Mouse (Mus musculus) midbrain, embryonic 15.5 days (tissue): ENCODE data around the gene Colq. TPM values are rescaled to one million over a fixed set of nuclear protein-coding genes. Genes with fewer than 3 reads are reported as not detected.

Experiments used
- ATAC-seq: fragments of 200-750 bp; cut with Nextera tagmentation; replicated peaks from 2 replicates; pipeline ENCODE4 v1.8.0; 2017; ENCODE audit warnings: moderate TSS enrichment
- H3K27ac ChIP-seq: fragments of 300-500 bp; sonication (generic); 2 replicates; pipeline ENCODE4 v1.5.1; 2015; ENCODE audit warnings: mild to moderate bottlenecking, inconsistent platforms
- H3K27me3 ChIP-seq: fragments of 300-500 bp; sonication (generic); replicated peaks from 2 replicates; pipeline ENCODE4 v1.6.1; 2015; ENCODE audit warnings: inconsistent platforms
- H3K36me3 ChIP-seq: fragments of 300-500 bp; sonication (generic); replicated peaks from 2 replicates; pipeline ENCODE4 v1.6.1; 2015; ENCODE audit warnings: inconsistent platforms
- H3K4me1 ChIP-seq: fragments of 300-500 bp; sonication (generic); 2 replicates; pipeline ENCODE4 v1.6.1; 2015; ENCODE audit warnings: inconsistent platforms
- H3K4me2 ChIP-seq: fragments of 300-500 bp; sonication (generic); 2 replicates; pipeline ENCODE4 v1.6.1; 2015; ENCODE audit warnings: inconsistent platforms, mild to moderate bottlenecking, moderate library complexity
- H3K4me3 ChIP-seq: fragments of 300-500 bp; sonication (generic); 2 replicates; pipeline ENCODE4 v1.5.1; 2015; ENCODE audit warnings: mild to moderate bottlenecking, inconsistent platforms
- H3K9ac ChIP-seq: fragments of 300-500 bp; sonication (generic); 2 replicates; pipeline ENCODE4 v1.6.1; 2015; ENCODE audit warnings: mild to moderate bottlenecking, inconsistent platforms
- H3K9me3 ChIP-seq: fragments of 300-500 bp; sonication (generic); 2 replicates; pipeline ENCODE4 v1.6.1; 2016; ENCODE audit warnings: inconsistent platforms
- WGBS: fragments of 180-500 bp; shearing (Covaris S2); methylation state at CpG from one replicate; pipeline ENCODE4 v1.1.7; 2015; ENCODE audit warnings: mixed read lengths; 5-methylcytosine and 5-hydroxymethylcytosine counted together
- polyA plus RNA-seq: library from polyadenylated mRNA; unstranded; fragments of >200 nt; fragmentation: Nextera tagmentation; extraction: Ambion mirVana; gene quantifications from 2 replicates; pipeline ENCODE4 v1.2.1, GENCODE M21; 2015

The Colq gene
- polyA plus RNA-seq, 1 experiment from 2014 or later, result not detected

DNA sequence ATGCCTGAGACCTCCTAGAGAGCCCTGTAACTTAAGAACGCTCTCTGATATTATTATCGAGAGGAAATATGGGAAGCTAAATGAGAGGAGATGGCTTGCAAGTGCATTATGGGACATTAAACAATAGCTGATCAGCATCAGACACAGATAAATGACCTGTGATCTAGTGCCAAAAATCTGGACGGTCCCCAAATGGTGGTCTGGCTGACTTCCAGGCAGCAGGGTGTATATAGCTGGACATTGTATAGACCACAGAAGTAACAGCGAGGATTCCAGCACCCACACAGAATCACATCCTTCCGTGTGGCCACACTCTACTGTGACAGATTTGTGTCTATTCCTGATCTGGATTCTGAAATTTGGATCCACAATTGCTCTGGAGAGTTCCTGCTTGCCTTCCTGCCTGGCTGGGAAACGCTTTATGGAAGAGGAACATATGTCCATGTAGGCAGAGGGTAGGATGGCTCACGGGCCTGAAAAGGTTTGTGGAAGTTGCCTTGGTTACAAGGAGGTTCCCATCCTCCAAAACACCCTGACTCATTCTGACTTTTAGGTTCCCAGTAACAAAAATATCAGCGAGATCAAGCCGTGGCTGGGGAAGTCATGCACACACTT lies 18.5 kb downstream of the Colq start:
- H3K4me1 ChIP-seq, result no peaks in the 10 kb centered on the region
- WGBS, result 82% methylated on average over 9 of the region's 9 CpGs
- no peak overlapping the region for H3K4me2 ChIP-seq
- H3K27ac ChIP-seq, result no peak overlapping the region
- H3K4me3 ChIP-seq, result no peak overlapping the region
- no peak overlapping the region for H3K9ac ChIP-seq
- no peak for ATAC-seq
- H3K36me3 ChIP-seq, result no peaks in the 10 kb centered on the region
- H3K9me3 ChIP-seq, result no peaks in the 10 kb centered on the region
- no peaks in the 10 kb centered on the region for H3K27me3 ChIP-seq

DNA sequence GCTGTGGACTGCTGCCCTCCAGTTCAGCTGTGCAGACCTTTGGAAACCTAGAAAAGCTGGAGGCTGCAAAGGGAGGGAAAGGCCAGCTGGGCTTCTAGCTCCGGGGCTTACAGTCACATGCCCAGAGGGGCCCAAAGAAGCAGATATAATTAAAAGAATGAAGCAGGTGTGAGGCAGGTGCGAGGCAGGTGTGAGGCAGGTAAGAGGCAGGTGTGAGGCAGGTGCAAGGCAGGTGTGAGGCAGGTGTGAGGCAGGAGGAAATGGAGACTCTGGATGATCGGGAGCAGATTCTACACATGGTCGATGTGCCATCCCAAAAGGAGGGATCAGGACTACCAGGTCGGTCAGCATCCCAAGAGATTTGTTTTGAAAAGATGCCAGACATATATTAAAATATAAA lies 19.7 kb downstream of the Colq start:
- Histone ChIP-seq H3K9me3 (no peaks in the 10 kb centered on the region), H3K4me1 (no peaks in the 10 kb centered on the region), H3K9ac (no peak overlapping the region), H3K4me2 (no peak overlapping the region), H3K36me3 (no peaks in the 10 kb centered on the region), H3K27ac (no peak overlapping the region), H3K27me3 (no peaks in the 10 kb centered on the region), H3K4me3 (no peak overlapping the region)
- no peak for ATAC-seq
- WGBS, result 84% methylated on average over 5 of the region's 5 CpGs

DNA sequence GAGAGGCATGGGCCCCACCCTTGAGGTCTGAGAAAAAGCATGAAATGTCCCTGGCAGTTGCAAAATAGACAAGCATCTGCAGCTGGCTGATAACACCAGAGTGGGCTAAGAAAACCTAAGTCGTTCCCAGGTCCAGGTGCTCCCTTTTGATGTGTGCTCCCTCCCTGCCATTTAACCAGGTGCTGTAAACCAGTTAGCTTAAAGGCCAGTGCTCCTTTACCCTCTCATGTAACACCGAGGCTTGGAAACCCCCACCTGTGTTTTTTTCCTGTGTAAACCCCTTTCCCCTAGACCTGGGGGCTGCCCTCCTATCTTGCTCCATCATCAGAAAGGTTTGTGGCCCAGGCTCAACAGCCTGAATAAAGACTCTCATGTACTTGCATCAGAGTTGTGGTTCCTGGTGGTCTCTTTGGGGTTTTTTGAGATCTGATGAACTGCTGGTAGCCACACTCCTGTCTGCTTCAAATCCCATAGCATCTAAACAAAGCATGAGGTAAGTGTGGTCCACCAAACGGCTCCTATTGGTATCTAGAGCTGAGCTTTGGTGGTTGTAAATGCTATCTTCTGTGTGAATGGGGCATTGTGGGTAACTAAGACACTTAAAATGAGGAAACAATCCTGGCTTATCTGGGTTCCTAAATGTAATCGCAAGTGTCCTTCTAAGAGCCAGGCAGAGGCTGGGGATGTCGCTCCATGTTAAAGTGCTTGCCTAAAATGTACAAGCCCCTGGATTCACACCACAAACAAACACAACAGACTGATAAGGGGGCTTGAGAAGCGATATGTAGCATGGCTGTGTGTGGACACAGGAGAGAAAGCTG lies 20.8 kb downstream of the Colq start:
- H3K4me1 ChIP-seq, result no peaks in the 10 kb centered on the region
- no peak for ATAC-seq
- no peak overlapping the region for H3K27ac ChIP-seq
- WGBS, result 84% methylated on average over 6 of the region's 6 CpGs
- no peak overlapping the region for H3K4me3 ChIP-seq
- H3K36me3 ChIP-seq, result no peaks in the 10 kb centered on the region
- no peaks in the 10 kb centered on the region for H3K9me3 ChIP-seq
- no peak overlapping the region for H3K9ac ChIP-seq
- H3K27me3 ChIP-seq, result no peaks in the 10 kb centered on the region
- no peak overlapping the region for H3K4me2 ChIP-seq

DNA sequence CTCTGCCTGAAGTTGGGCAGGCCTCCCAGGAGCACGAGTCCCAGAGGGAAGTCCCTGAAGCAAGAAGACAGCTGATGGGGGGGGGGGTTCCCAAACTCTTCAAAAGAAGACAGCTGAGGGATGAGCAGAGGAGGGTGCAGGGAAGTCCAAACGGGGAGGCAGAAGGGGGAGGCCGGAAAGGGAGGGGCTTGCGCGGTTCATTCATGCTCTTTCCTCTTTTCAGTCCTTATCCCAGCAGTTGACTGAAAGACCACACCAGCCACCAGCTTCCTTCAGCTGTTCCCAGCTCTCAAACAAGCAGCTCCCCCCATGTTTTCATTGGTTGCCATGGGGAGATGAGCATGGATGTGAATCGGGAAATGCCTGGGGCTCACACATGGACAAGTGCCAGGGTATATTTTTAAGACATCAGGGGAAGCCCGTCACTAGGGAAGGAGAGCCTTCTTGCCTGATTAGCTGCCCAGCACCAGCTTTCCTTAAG lies 22.0 kb downstream of the Colq start:
- no peak overlapping the region for H3K4me2 ChIP-seq
- H3K9me3 ChIP-seq, result no peaks in the 10 kb centered on the region
- H3K9ac ChIP-seq, result no peak overlapping the region
- no peak overlapping the region for H3K4me3 ChIP-seq
- ATAC-seq, result no peak
- no peaks in the 10 kb centered on the region for H3K36me3 ChIP-seq
- H3K4me1 ChIP-seq, result no peaks in the 10 kb centered on the region; the same call in 1 of the 2 replicates
- no peak overlapping the region for H3K27ac ChIP-seq
- H3K27me3 ChIP-seq, result no peaks in the 10 kb centered on the region
- 66% methylated on average over 6 of the region's 7 CpGs for WGBS

DNA sequence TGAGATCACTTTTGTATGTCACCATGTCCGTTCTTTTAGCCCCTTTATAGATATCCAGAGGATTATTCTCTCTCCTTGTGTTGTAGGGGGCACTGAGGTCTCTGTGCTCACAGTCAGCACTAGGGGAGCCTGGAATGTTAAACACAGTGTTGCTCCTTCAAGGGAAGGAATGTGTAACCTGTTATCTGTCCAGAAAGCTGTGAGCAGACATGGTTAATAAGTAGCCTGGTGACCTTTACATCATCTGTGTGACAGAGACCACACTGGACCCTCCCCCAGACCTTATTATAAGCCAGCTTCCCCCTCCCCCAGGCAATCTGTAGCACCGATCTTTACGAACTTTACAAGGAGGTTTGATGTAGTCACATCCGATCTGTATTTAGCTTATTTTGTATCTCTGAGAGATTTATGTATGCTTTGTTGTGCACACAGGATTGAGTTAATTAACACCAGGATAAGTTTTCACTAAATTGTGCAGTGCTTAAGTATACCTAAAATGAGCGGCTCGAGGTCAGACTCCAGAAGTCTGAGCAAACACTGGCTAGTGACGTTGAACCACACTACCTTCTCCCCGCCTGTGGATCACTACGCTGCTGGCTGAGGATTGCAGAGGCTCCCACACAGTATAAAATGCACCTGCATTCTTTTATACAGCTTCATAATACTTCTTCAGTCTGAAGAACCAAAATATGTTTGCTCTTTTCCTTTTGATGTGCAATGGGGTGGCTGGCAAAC lies 25.5 kb downstream of the Colq start:
- Histone ChIP-seq H3K9me3 (no peaks in the 10 kb centered on the region), H3K4me3 (no peak overlapping the region), H3K4me2 (no peak overlapping the region), H3K36me3 (no peaks in the 10 kb centered on the region), H3K9ac (no peak overlapping the region), H3K27ac (no peak overlapping the region), H3K4me1 (no peaks in the 10 kb centered on the region; the same call in 1 of the 2 replicates), H3K27me3 (no peaks in the 10 kb centered on the region)
- no peak for ATAC-seq
- WGBS, result 86% methylated on average over 9 of the region's 9 CpGs

DNA sequence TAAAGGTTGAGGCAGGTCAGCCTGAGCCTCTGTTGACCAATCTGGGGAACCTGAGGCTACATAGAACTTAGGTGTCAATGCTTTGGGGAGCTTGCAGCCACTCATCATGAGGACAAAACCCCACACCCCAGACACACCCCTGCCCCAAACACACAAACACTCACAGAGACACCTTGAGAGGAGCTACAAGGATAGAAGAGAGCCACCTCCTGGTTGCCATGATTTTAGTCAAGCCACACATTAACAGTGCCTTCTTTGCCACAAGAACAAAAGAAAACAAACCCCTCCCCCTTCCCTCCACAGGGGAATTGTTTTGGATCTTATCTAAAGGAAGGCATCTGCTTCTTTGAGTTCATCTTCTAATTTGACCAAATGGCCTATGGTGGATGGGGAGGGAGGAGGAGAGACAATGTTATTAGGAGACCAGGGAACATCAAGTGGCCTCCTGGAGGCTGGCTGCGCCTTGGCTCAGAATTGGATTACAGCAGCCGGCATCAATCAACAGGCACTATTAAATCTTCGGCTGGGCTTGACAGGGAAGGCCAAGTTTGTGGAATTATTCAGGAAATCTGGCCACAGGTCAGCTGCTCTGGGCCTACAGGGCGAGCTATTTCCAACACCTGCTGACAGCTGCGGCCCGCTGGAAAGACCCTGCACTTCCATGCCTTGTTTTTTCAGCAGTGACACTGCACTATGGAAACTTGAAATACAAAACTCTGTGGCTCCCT lies 26.5 kb downstream of the Colq start:
- H3K4me3 ChIP-seq, result no peak overlapping the region
- H3K9me3 ChIP-seq, result no peaks in the 10 kb centered on the region
- no peak overlapping the region for H3K9ac ChIP-seq
- ATAC-seq, result no peak
- 41% methylated on average over 6 of the region's 6 CpGs for WGBS
- no peak overlapping the region for H3K4me2 ChIP-seq
- no peaks in the 10 kb centered on the region for H3K36me3 ChIP-seq
- no peak overlapping the region for H3K27ac ChIP-seq
- H3K4me1 ChIP-seq, result no peaks in the 10 kb centered on the region; the same call in 1 of the 2 replicates
- H3K27me3 ChIP-seq, result no peaks in the 10 kb centered on the region

DNA sequence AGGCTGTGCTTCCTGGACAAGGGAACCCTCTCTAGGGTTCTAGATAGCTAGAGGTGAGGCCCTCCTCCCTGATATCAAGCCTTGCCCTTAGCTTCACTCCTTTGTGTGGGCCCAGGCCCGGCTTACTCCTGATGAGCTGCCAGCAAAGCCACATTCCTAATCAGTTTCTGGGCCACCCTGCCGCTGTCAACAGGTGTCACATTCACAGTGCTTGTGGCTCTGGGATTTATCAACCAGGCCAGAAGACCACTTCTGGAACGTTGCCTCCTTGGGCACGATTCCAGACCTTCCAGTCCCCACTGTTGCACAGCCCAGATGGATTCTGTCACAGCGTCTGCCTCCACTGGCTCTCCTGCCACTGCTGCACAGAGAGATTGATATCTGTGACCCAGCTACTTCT lies 30.3 kb downstream of the Colq start:
- H3K4me2 ChIP-seq, result no peak overlapping the region
- no peak overlapping the region for H3K9ac ChIP-seq
- no peaks in the 10 kb centered on the region; the same call in 1 of the 2 replicates for H3K4me1 ChIP-seq
- H3K27me3 ChIP-seq, result no peaks in the 10 kb centered on the region
- H3K4me3 ChIP-seq, result no peak overlapping the region
- no peaks in the 10 kb centered on the region for H3K36me3 ChIP-seq
- no peak for ATAC-seq
- no peaks in the 10 kb centered on the region for H3K9me3 ChIP-seq
- no peak overlapping the region for H3K27ac ChIP-seq
- 64% methylated on average over 5 of the region's 5 CpGs for WGBS

DNA sequence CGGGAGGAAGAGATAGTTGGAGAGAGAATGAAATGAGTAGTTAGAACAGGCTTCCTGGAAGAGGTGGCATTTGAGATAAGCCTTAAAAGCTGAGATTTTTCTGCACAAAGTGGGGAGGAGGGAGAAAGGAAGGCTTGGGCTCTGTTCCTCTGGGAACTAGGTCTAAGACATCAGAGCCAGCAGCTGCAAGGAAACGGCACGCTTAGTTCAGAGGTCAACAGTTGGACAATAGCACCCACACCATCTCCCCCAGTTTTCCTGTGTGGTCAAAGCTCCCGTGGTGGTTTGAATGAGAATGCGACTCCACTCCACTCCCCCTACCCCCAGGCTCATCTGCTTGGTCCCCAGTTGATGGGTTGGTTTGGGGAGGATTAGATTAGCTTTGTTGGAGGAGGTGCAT lies 31.9 kb downstream of the Colq start:
- ATAC-seq, result no peak
- Histone ChIP-seq H3K9me3 (no peaks in the 10 kb centered on the region), H3K4me3 (no peak overlapping the region), H3K9ac (no peak overlapping the region), H3K4me1 (no peaks in the 10 kb centered on the region), H3K4me2 (no peak overlapping the region), H3K36me3 (no peaks in the 10 kb centered on the region), H3K27ac (no peak overlapping the region), H3K27me3 (no peaks in the 10 kb centered on the region)
- WGBS, result 54% methylated on average over 5 of the region's 5 CpGs

DNA sequence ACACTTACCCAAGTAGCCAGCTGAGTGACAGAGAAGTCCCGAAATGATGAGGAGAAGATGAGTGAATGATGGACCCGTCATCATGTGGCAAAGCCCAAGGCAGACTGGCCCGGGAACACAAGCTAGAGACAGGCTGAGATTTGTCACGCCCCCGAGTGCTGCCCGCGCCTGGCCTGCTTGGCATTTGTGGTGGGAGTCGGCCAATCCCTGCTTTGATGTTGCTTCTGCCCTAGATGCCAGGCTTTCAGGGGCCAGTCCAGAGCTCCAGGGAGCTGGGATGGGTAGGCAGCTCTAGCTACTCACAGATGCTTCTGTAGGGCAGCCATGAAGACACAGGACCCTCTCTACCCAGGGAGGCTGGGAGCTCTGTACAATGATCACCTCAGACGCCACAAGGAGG lies 33.4 kb downstream of the Colq start:
- 77% methylated on average over 9 of the region's 9 CpGs for WGBS
- Histone ChIP-seq H3K4me1 (no peaks in the 10 kb centered on the region), H3K9me3 (no peaks in the 10 kb centered on the region), H3K27ac (no peak overlapping the region), H3K27me3 (no peaks in the 10 kb centered on the region), H3K36me3 (no peaks in the 10 kb centered on the region), H3K4me3 (no peak overlapping the region), H3K4me2 (no peak overlapping the region), H3K9ac (no peak overlapping the region)
- ATAC-seq, result no peak

DNA sequence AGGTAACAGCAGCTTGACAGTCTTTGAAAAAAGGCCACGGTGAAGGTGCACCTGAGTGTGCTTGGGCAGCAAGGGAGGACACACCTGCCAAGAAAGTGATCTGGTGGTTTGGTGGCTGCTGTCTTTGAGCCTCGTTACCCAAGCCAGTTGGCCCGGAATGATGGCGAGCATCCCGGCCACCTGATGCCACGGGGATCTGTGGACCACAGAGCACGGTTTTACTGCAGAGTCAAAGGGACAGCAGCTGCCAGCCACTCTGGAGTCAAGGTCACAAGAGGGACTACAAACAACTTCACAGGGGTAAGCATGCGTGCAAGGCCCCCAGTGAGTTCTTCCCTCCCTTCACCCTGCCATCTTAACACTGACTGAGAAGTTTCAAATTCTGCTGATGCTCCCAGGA lies 33.9 kb downstream of the Colq start:
- 81% methylated on average over 8 of the region's 8 CpGs for WGBS
- no peaks in the 10 kb centered on the region for H3K27me3 ChIP-seq
- no peak overlapping the region for H3K27ac ChIP-seq
- no peak overlapping the region for H3K4me2 ChIP-seq
- ATAC-seq, result no peak
- no peak overlapping the region for H3K9ac ChIP-seq
- H3K36me3 ChIP-seq, result no peaks in the 10 kb centered on the region
- no peak overlapping the region for H3K4me3 ChIP-seq
- no peaks in the 10 kb centered on the region for H3K9me3 ChIP-seq
- no peaks in the 10 kb centered on the region for H3K4me1 ChIP-seq

DNA sequence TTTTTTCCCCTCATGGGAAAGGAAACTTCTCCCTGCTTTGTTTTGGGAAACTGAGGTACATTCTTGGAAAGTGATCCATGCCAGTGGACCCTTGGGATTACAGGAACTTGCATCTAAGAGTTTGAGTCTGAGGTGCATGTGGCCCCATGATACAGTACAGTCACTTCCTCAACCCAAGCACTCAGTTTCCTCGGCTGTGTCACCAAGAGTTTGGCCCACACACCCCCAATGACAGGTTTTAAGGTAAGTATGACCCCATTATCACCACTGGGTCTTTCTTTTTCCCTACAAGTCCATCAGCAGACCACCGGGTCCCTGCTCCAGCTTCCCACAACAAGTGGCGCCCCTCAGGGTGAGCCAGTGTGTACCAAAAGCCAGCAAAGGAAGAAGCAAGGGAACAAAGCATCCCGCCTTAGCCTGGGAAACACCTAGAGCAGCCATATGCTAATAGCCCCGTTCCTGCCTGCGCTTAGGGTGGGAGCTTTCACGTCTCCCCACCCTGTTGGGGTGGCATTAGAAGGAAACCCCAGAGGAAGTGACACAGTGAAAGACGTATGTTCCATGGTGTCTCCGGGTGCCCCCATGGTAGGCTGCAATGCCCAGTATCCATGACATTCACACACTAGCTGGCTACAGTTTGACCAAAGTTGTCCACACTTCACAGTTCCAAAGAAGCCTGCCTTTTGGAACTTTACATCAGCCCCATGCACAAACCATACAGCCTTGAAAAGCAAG lies 34.5 kb downstream of the Colq start:
- Histone ChIP-seq H3K36me3 (no peaks in the 10 kb centered on the region), H3K9ac (no peak overlapping the region), H3K4me2 (no peak overlapping the region), H3K4me3 (no peak overlapping the region), H3K27ac (no peak overlapping the region), H3K4me1 (no peaks in the 10 kb centered on the region), H3K27me3 (no peaks in the 10 kb centered on the region), H3K9me3 (no peaks in the 10 kb centered on the region)
- ATAC-seq, result no peak
- 85% methylated on average over 9 of the region's 9 CpGs for WGBS
